Mouse (Mus musculus): ENCODE measurements around the gene Ddx21. TPM values are rescaled to one million over a fixed set of nuclear protein-coding genes. Genes with fewer than 3 reads are reported as not detected.
"Not testable (repeated sequence)": the region's sequence is repeated elsewhere in the genome, so short reads cannot be mapped to it uniquely, and the experiment has no call there.

Gene Ddx21
- total and polyA plus RNA-seq, 2 experiments from 2014 or later = 10.1 to 15.8 TPM

- H3K27me3 ChIP-seq (ENCODE audit: insufficient read depth, low read length) = no peaks in the 10 kb centered on the region
- peaks cover 14% of the 10 kb centered on the region for H3K36me3 ChIP-seq (ENCODE audit: insufficient read depth, low read length)
- no peaks in the 10 kb centered on the region for H3K9me3 ChIP-seq (ENCODE audit: low read length)
- WGBS = under 1% methylated on average over 23 of the region's 23 CpGs
- peak overlapping the region; percentile 61 for H3K9ac ChIP-seq (replicated peaks; ENCODE audit: low read length)
- no peaks in the 10 kb centered on the region; the same call in 1 of the 2 replicates for H3K4me1 ChIP-seq (ENCODE audit: insufficient read depth, low read length)
- peak overlapping the region; percentile 92 for H3K4me2 ChIP-seq (ENCODE audit: low read depth, low read length)
- ATAC-seq (peak; percentile 81), DNase-seq (ENCODE audit: low spot score) (no peak)
- H3K4me3 ChIP-seq (ENCODE audit: low read length) = peak overlapping the region; percentile 71
- H3K27ac ChIP-seq = peak overlapping the region; percentile 69; the same call in 1 of the 2 replicates
- TF ChIP-seq CTCF (IDR thresholded peaks at IDR 0.05; ENCODE audit: low read depth) = no peak
These were observed 276 bp downstream of the Ddx21 start for GRCm38 (mm10) chr10:62601833-62602176.

GRCm38 (mm10) chr10:62601053-62601791, 859 bp downstream of the Ddx21 start:
- no peaks in the 10 kb centered on the region; the same call in 1 of the 2 replicates for H3K4me1 ChIP-seq (ENCODE audit: insufficient read depth, low read length)
- 14% methylated on average over 20 of the region's 20 CpGs for WGBS
- peak overlapping the region; percentile 61 for H3K9ac ChIP-seq (replicated peaks; ENCODE audit: low read length)
- DNase-seq (ENCODE audit: low spot score) = peak; percentile 17
- peak overlapping the region; percentile 71 for H3K4me3 ChIP-seq (ENCODE audit: low read length)
- no peak for TF ChIP-seq CTCF (IDR thresholded peaks at IDR 0.05; ENCODE audit: low read depth)
- no peak overlapping the region for H3K27ac ChIP-seq
- H3K4me2 ChIP-seq (ENCODE audit: low read depth, low read length) = peak overlapping the region; percentile 92
- H3K9me3 ChIP-seq (ENCODE audit: low read length) = no peaks in the 10 kb centered on the region
- no peaks in the 10 kb centered on the region for H3K27me3 ChIP-seq (ENCODE audit: insufficient read depth, low read length)
- no peak for ATAC-seq
- H3K36me3 ChIP-seq (ENCODE audit: insufficient read depth, low read length) = peaks cover 14% of the 10 kb centered on the region

DNA sequence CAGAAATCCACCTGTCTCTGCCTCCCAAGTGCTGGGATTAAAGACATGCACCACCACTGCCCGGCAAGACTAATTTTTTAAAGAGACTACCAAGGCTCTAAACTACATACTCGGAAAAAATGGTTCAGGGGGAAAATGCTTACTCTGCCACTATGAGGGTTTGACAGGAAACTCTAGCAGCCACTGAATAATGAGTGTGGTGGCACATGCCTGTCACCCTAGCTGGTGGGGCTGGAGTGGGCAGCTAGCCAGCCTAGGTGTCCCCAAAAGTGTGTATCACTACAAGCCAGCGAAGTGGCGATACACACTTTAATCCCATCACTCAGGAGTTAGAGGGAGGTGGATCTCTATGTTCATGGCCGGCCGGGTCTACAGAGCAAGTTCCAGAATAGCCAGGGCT, 2.0 kb downstream of the Ddx21 start:
- Histone ChIP-seq H3K36me3 (ENCODE audit: insufficient read depth, low read length) (peaks cover 14% of the 10 kb centered on the region), H3K27me3 (ENCODE audit: insufficient read depth, low read length) (no peaks in the 10 kb centered on the region), H3K4me1 (ENCODE audit: insufficient read depth, low read length) (no peaks in the 10 kb centered on the region; the same call in 1 of the 2 replicates), H3K4me2 (ENCODE audit: low read depth, low read length) (no peak overlapping the region), H3K27ac (no peak overlapping the region), H3K9me3 (ENCODE audit: low read length) (no peaks in the 10 kb centered on the region), H3K9ac (replicated peaks; ENCODE audit: low read length) (no peak overlapping the region), H3K4me3 (ENCODE audit: low read length) (no peak overlapping the region)
- 88% methylated on average over 6 of the region's 6 CpGs for WGBS
- ATAC-seq (no peak), DNase-seq (ENCODE audit: low spot score) (no peak)
- no peak for TF ChIP-seq CTCF (IDR thresholded peaks at IDR 0.05; ENCODE audit: low read depth)

DNA sequence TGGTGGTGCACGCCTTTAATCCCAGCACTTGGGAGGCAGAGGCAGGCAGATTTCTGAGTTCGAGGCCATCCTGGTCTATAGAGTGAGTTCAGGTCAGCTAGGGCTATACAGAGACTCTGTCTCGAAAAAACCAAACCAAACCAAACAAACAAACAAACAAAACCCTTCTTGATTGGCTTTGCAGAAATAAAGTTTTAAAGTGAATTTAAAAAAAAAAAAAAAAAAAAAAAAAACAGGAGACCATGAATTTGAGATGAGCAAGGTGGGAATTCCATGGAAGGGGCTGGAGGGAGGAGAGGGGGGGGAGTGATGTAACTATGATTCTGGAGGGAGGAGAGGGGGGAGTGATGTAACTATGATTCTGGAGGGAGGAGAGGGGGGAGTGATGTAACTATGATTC, 2.8 kb downstream of the Ddx21 start:
- not testable (repeated sequence) for H3K9ac ChIP-seq (replicated peaks; ENCODE audit: low read length); H3K4me1 ChIP-seq (ENCODE audit: insufficient read depth, low read length); H3K27ac ChIP-seq; DNase-seq (ENCODE audit: low spot score); H3K4me2 ChIP-seq (ENCODE audit: low read depth, low read length); H3K4me3 ChIP-seq (ENCODE audit: low read length); H3K27me3 ChIP-seq (ENCODE audit: insufficient read depth, low read length); ATAC-seq; H3K9me3 ChIP-seq (ENCODE audit: low read length)
- 95% methylated on average over 3 of the region's 3 CpGs for WGBS
- peaks cover 19% of the 10 kb centered on the region for H3K36me3 ChIP-seq (ENCODE audit: insufficient read depth, low read length)

GRCm38 (mm10) chr10:62592496-62592895, 9.6 kb downstream of the Ddx21 start:
- Histone ChIP-seq H3K36me3 (ENCODE audit: insufficient read depth, low read length) (peaks cover 55% of the 10 kb centered on the region), H3K27me3 (ENCODE audit: insufficient read depth, low read length) (no peaks in the 10 kb centered on the region), H3K4me1 (ENCODE audit: insufficient read depth, low read length) (no peaks in the 10 kb centered on the region), H3K4me2 (ENCODE audit: low read depth, low read length) (no peak overlapping the region), H3K4me3 (ENCODE audit: low read length) (no peak overlapping the region), H3K9me3 (ENCODE audit: low read length) (no peaks in the 10 kb centered on the region), H3K27ac (no peak overlapping the region), H3K9ac (replicated peaks; ENCODE audit: low read length) (no peak overlapping the region)
- ATAC-seq (no peak), DNase-seq (ENCODE audit: low spot score) (no peak)
- TF ChIP-seq CTCF (IDR thresholded peaks at IDR 0.05; ENCODE audit: low read depth) = no peak
- WGBS = 73% methylated on average over 7 of the region's 7 CpGs

- no peaks in the 10 kb centered on the region for H3K9me3 ChIP-seq (ENCODE audit: low read length)
- DNase-seq (ENCODE audit: low spot score) (peak; percentile 97), ATAC-seq (peak; percentile 85)
- H3K27ac ChIP-seq = no peak overlapping the region
- no peaks in the 10 kb centered on the region for H3K27me3 ChIP-seq (ENCODE audit: insufficient read depth, low read length)
- peak; percentile 95 for TF ChIP-seq CTCF (IDR thresholded peaks at IDR 0.05; ENCODE audit: low read depth)
- no peak overlapping the region for H3K4me3 ChIP-seq (ENCODE audit: low read length)
- peaks cover 69% of the 10 kb centered on the region for H3K36me3 ChIP-seq (ENCODE audit: insufficient read depth, low read length)
- WGBS = 29% methylated on average over 6 of the region's 6 CpGs
- no peak overlapping the region for H3K4me2 ChIP-seq (ENCODE audit: low read depth, low read length)
- H3K4me1 ChIP-seq (ENCODE audit: insufficient read depth, low read length) = no peaks in the 10 kb centered on the region
- H3K9ac ChIP-seq (replicated peaks; ENCODE audit: low read length) = no peak overlapping the region
These were observed 11.9 kb downstream of the Ddx21 start for GRCm38 (mm10) chr10:62590200-62590599.

DNA sequence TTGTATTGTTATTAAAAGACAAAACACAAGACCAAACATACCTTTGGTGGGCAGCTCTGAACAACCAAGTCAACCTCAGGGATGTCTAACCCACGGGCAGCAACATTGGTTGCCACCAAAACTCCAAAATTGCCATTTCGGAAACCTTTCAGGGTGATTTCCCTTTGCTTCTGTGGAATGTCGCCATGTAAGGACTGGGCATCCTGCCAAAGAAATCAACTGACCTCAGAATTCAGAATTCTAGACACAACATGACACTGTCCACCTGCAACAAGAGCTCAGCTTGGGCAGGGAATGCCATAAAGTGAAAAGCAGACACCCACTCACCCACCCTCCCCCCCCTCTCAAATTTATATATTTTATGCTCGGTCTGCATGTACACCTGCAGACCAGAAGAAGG, 13.5 kb downstream of the Ddx21 start:
- no peak for DNase-seq (ENCODE audit: low spot score)
- Histone ChIP-seq H3K9ac (replicated peaks; ENCODE audit: low read length) (no peak overlapping the region), H3K27ac (no peak overlapping the region), H3K4me2 (ENCODE audit: low read depth, low read length) (no peak overlapping the region), H3K9me3 (ENCODE audit: low read length) (no peaks in the 10 kb centered on the region), H3K27me3 (ENCODE audit: insufficient read depth, low read length) (no peaks in the 10 kb centered on the region), H3K4me1 (ENCODE audit: insufficient read depth, low read length) (no peaks in the 10 kb centered on the region), H3K4me3 (ENCODE audit: low read length) (no peak overlapping the region), H3K36me3 (ENCODE audit: insufficient read depth, low read length) (peaks cover 74% of the 10 kb centered on the region)
- 73% methylated on average over 4 of the region's 4 CpGs for WGBS
- TF ChIP-seq CTCF (IDR thresholded peaks at IDR 0.05; ENCODE audit: low read depth) = no peak
- no peak for ATAC-seq

All from hindbrain, postnatal 0 days (tissue).